Mouse (Mus musculus) heart, postnatal 0 days (tissue): ENCODE results near the gene Vsig10l. TPM values are rescaled to one million over a fixed set of nuclear protein-coding genes. Genes with fewer than 3 reads are reported as not detected.

Source experiments
- ATAC-seq: fragments of 200-750 bp; cut with Nextera tagmentation; 2 replicates; pipeline ENCODE4 v1.8.0; 2017; ENCODE audit warnings: low read depth, moderate number of reproducible peaks, moderate library complexity; ENCODE audit not compliant: insufficient read depth
- DNase-seq: peaks from one replicate; pipeline ENCODE4 v3.0.0-alpha.2; 2016; ENCODE audit warnings: low spot score
- H3K27ac ChIP-seq: fragments of 300-500 bp; sonication (generic); 2 replicates; pipeline ENCODE4 v1.5.1; 2014; ENCODE audit warnings: low read depth, mild to moderate bottlenecking
- H3K27me3 ChIP-seq: fragments of 300-500 bp; sonication (generic); 2 replicates; pipeline ENCODE4 v1.6.1; 2014; ENCODE audit warnings: low read length, mixed read lengths; ENCODE audit not compliant: control insufficient read depth, insufficient read depth
- H3K36me3 ChIP-seq: fragments of 300-500 bp; sonication (generic); replicated peaks from 2 replicates; pipeline ENCODE4 v1.6.1; 2014; ENCODE audit warnings: low read length, mixed read lengths; ENCODE audit not compliant: control insufficient read depth, insufficient read depth
- H3K4me1 ChIP-seq: fragments of 300-500 bp; sonication (generic); 2 replicates; pipeline ENCODE4 v1.6.1; 2014; ENCODE audit warnings: antibody characterized with exemption; ENCODE audit not compliant: control insufficient read depth, insufficient read depth
- H3K4me2 ChIP-seq: fragments of 300-500 bp; sonication (generic); 2 replicates; pipeline ENCODE4 v1.6.1; 2014; ENCODE audit warnings: low read depth, mild to moderate bottlenecking, low read length, moderate library complexity
- H3K4me3 ChIP-seq: fragments of 300-500 bp; sonication (generic); 2 replicates; pipeline ENCODE4 v1.5.1; 2014; ENCODE audit warnings: low read depth, low read length
- H3K9ac ChIP-seq: fragments of 300-500 bp; sonication (generic); replicated peaks from 2 replicates; pipeline ENCODE4 v1.6.1; 2014; ENCODE audit warnings: low read depth, low read length, mixed read lengths
- H3K9me3 ChIP-seq: fragments of 300-500 bp; sonication (generic); replicated peaks from 2 replicates; pipeline ENCODE4 v1.6.1; 2016; ENCODE audit warnings: low read length; ENCODE audit not compliant: control insufficient read depth
- CTCF ChIP-seq: IDR thresholded peaks from 2 replicates; pipeline ENCODE4 v1.5.1; 2016; ENCODE audit warnings: antibody characterized with exemption, control low read depth, low read depth
- EP300 ChIP-seq: IDR thresholded peaks from 2 replicates; pipeline ENCODE4 v1.6.1; 2016; ENCODE audit warnings: antibody characterized with exemption, low read depth
- WGBS: fragments of 180-500 bp; shearing (Covaris S2); extraction: QIAGEN DNeasy Blood & Tissue Kit; methylation state at CpG from one replicate; pipeline ENCODE4 v1.1.7; 2014; 5-methylcytosine and 5-hydroxymethylcytosine counted together
- polyA plus RNA-seq: library from polyadenylated mRNA; unstranded; fragments of >200 nt; fragmentation: Nextera tagmentation; extraction: Ambion mirVana; gene quantifications from 2 replicates; pipeline ENCODE4 v1.2.1, GENCODE M21; 2015
- total RNA-seq: library from RNA; depleted of rRNA; stranded (reverse); fragments of >200 nt; gene quantifications from 2 replicates; pipeline ENCODE4 v1.2.3, GENCODE M21; 2014; ENCODE audit warnings: low replicate concordance

The Vsig10l gene
- total and polyA plus RNA-seq, 2 experiments from 2014 or later = 3.1 to 17.7 TPM

- H3K4me3 ChIP-seq = peak overlapping the region; percentile 28
- WGBS = 6% methylated on average over 6 of the region's 13 CpGs
- H3K27ac ChIP-seq = no peak overlapping the region
- DNase-seq = no peak
- H3K36me3 ChIP-seq = no peaks in the 10 kb centered on the region
- no peaks in the 10 kb centered on the region for H3K9me3 ChIP-seq
- H3K4me2 ChIP-seq = peak overlapping the region; percentile 57
- H3K9ac ChIP-seq = no peak overlapping the region
- peaks cover 41% of the 10 kb centered on the region for H3K27me3 ChIP-seq
- TF ChIP-seq CTCF (no peak), EP300 (no peak)
- ATAC-seq = no peak
- no peaks in the 10 kb centered on the region for H3K4me1 ChIP-seq
Observed at GRCm38 (mm10) chr7:43490182-43490584, 27.2 kb downstream of the Vsig10l start.

GRCm38 (mm10) chr7:43490861-43491260, 27.9 kb downstream of the Vsig10l start:
- H3K4me2 ChIP-seq = no peak overlapping the region
- H3K27me3 ChIP-seq = peaks cover 42% of the 10 kb centered on the region
- no peak overlapping the region for H3K27ac ChIP-seq
- ATAC-seq = no peak
- H3K9me3 ChIP-seq = no peaks in the 10 kb centered on the region
- no peak overlapping the region for H3K4me3 ChIP-seq
- H3K9ac ChIP-seq = no peak overlapping the region
- 54% methylated on average over 9 of the region's 9 CpGs for WGBS
- DNase-seq = no peak
- H3K4me1 ChIP-seq = no peaks in the 10 kb centered on the region
- no peaks in the 10 kb centered on the region for H3K36me3 ChIP-seq
- TF ChIP-seq CTCF = no peak
- TF ChIP-seq EP300 = no peak

GRCm38 (mm10) chr7:43495343-43496021, 32.5 kb downstream of the Vsig10l start:
- DNase-seq (peak; percentile 15), ATAC-seq (no peak; the same call in 1 of the 2 replicates)
- no peak overlapping the region for H3K9ac ChIP-seq

GRCm38 (mm10) chr7:43511707-43512478, 48.9 kb downstream of the Vsig10l start:
- H3K27ac ChIP-seq = no peak overlapping the region
- no peaks in the 10 kb centered on the region for H3K4me1 ChIP-seq
- TF ChIP-seq EP300 = no peak
- TF ChIP-seq CTCF = no peak
- H3K4me3 ChIP-seq = no peak overlapping the region
- H3K27me3 ChIP-seq = no peaks in the 10 kb centered on the region
- no peak overlapping the region for H3K9ac ChIP-seq
- WGBS = 40% methylated on average over 4 of the region's 4 CpGs
- no peaks in the 10 kb centered on the region for H3K9me3 ChIP-seq
- H3K36me3 ChIP-seq = no peaks in the 10 kb centered on the region
- no peak for ATAC-seq
- H3K4me2 ChIP-seq = no peak overlapping the region
- DNase-seq = no peak

More at GRCm38 (mm10) chr7:43495343-43496021, 32.5 kb downstream of the Vsig10l start:
- WGBS = 15% methylated on average over 21 of the region's 21 CpGs
- no peaks in the 10 kb centered on the region for H3K4me1 ChIP-seq
- no peak overlapping the region for H3K27ac ChIP-seq
- TF ChIP-seq EP300 (no peak), CTCF (peak; percentile 58)
- no peaks in the 10 kb centered on the region for H3K36me3 ChIP-seq
- peaks cover 19% of the 10 kb centered on the region for H3K27me3 ChIP-seq
- H3K4me2 ChIP-seq = no peak overlapping the region
- H3K4me3 ChIP-seq = no peak overlapping the region
- 0 out of 2 replicates have a peak, but pooled peaks cover 3% of the 10 kb centered on the region for H3K9me3 ChIP-seq

GRCm38 (mm10) chr7:43512519-43512918, 49.6 kb downstream of the Vsig10l start:
- Histone ChIP-seq H3K36me3 (no peaks in the 10 kb centered on the region), H3K4me2 (no peak overlapping the region), H3K4me1 (no peaks in the 10 kb centered on the region), H3K9ac (no peak overlapping the region), H3K4me3 (no peak overlapping the region), H3K9me3 (no peaks in the 10 kb centered on the region), H3K27ac (no peak overlapping the region), H3K27me3 (no peaks in the 10 kb centered on the region)
- ATAC-seq (no peak), DNase-seq (no peak)
- WGBS = 76% methylated on average over 4 of the region's 4 CpGs
- TF ChIP-seq EP300 (no peak), CTCF (no peak)
